Mouse (Mus musculus) limb, embryonic 13.5 days (tissue): ENCODE results near the gene 2310057N15Rik. TPM values are rescaled to one million over a fixed set of nuclear protein-coding genes. Genes with fewer than 3 reads are reported as not detected.

Source experiments
- polyA plus RNA-seq: library from polyadenylated mRNA; unstranded; fragments of >200 nt; fragmentation: Nextera tagmentation; extraction: Ambion mirVana; gene quantifications from 2 replicates; pipeline ENCODE4 v1.2.1, GENCODE M21; 2015

The 2310057N15Rik gene
- polyA plus RNA-seq, 1 experiment from 2014 or later = not detected

Other genes starting within 250 kb of the 2310057N15Rik start
- 4.1 and 5.4 TPM in 2 replicates for gene Cldn8, start 211.0 kb downstream of the 2310057N15Rik start, polyA plus RNA-seq
- not detected in 2 replicates for gene Krtap24-1, start 161.9 kb downstream of the 2310057N15Rik start, polyA plus RNA-seq
- gene 2310079G19Rik, start 146.5 kb downstream of the 2310057N15Rik start, polyA plus RNA-seq = not detected in 2 replicates
- not detected in 2 replicates for gene Krtap26-1, start 126.4 kb downstream of the 2310057N15Rik start, polyA plus RNA-seq
- not detected in 2 replicates for gene Krtap27-1, start 102.5 kb downstream of the 2310057N15Rik start, polyA plus RNA-seq
- not detected in 2 replicates for gene 2310061N02Rik, start 66.2 kb downstream of the 2310057N15Rik start, polyA plus RNA-seq
- gene Krtap13-1, start 45.3 kb downstream of the 2310057N15Rik start, polyA plus RNA-seq = not detected in 2 replicates
- gene Krtap13, start 22.6 kb downstream of the 2310057N15Rik start, polyA plus RNA-seq = not detected in 2 replicates
- not detected in 2 replicates for gene 2310034C09Rik, start 15.4 kb downstream of the 2310057N15Rik start, polyA plus RNA-seq
- not detected in 2 replicates for gene Gm5965, start 3.7 kb upstream of the 2310057N15Rik start, polyA plus RNA-seq
- not detected in 2 replicates for gene Gm20741, start 38.0 kb upstream of the 2310057N15Rik start, polyA plus RNA-seq
- gene Krtap15, start 46.0 kb upstream of the 2310057N15Rik start, polyA plus RNA-seq = not detected in 2 replicates
- gene Krtap14, start 51.9 kb upstream of the 2310057N15Rik start, polyA plus RNA-seq = not detected in 2 replicates
- gene Krtap19-1, start 95.2 kb upstream of the 2310057N15Rik start, polyA plus RNA-seq = not detected in 2 replicates
- not detected in 2 replicates for gene Krtap19-2, start 100.1 kb upstream of the 2310057N15Rik start, polyA plus RNA-seq
- gene Krtap19-3, start 103.8 kb upstream of the 2310057N15Rik start, polyA plus RNA-seq = not detected in 2 replicates
- not detected in 2 replicates for gene Krtap19-4, start 110.9 kb upstream of the 2310057N15Rik start, polyA plus RNA-seq
- not detected in 2 replicates for gene Krtap19-5, start 122.3 kb upstream of the 2310057N15Rik start, polyA plus RNA-seq
- gene Krtap19-9b, start 158.1 kb upstream of the 2310057N15Rik start, polyA plus RNA-seq = not detected in 2 replicates
- gene Krtap16-3, start 188.7 kb upstream of the 2310057N15Rik start, polyA plus RNA-seq = not detected in 2 replicates
- not detected in 2 replicates for gene Krtap22-2, start 236.6 kb upstream of the 2310057N15Rik start, polyA plus RNA-seq
- not detected in 2 replicates for gene Gm10229, start 241.1 kb upstream of the 2310057N15Rik start, polyA plus RNA-seq